Comparison of ENCODE assay signal across 10 mouse cellular contexts in the genomic region with DNA sequence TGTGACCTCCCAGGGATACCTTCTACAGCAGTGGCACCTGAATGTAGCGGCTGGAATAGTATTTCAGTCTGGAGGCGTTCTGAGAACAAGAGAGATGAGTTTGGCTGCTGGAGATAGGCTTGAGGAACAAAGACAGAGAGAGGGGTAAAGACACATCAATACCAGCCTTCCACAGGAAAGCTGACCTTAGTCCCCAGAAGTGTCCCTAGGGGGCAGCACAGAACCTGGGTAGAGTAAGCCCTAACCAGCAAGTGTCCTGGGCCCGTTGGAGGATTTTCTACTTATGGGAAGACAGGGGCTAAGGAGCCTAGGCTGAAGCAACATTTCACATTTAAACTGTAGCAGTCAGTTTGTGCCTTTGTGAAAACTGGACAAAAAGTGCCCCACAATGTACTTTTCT. TPM values are rescaled to one million over a fixed set of nuclear protein-coding genes. Genes with fewer than 3 reads are reported as not detected.
DNase-seq lines count a peak whose midpoint lies in the region; ATAC-seq and TF ChIP-seq lines count a peak whose summit lies in the region.
"Had no signal": no experiment of that assay in that cellular context is flagged by ENCODE, and none has a peak within 500 bp of the region (broad histone marks: within the 10 kb centered on the region; RNA-seq: fewer than 3 reads in every experiment).

No protein-coding gene starts in this region.

- no peak for ATAC-seq in hindbrain, postnatal 0 days
- ATAC-seq in hindbrain, embryonic 12.5 days (ENCODE audit: low FRiP score), result no peak
- no peak for ATAC-seq in erythroblast, adult 5-6 weeks (replicated peaks; ENCODE audit: low FRiP score, poor library complexity, severe bottlenecking)

- H3K27ac ChIP-seq in hindbrain, postnatal 0 days, result no peak overlapping the region
- H3K27ac ChIP-seq in hindbrain, embryonic 12.5 days, result no peak overlapping the region
- H3K27ac ChIP-seq in MEL (ENCODE audit: control insufficient read depth, low read depth, low read length), result no peak overlapping the region
- H3K27ac ChIP-seq: forebrain, embryonic 15.5 days had no signal

- no peak for TF ChIP-seq EP300 in MEL (IDR thresholded peaks at IDR 0.05; ENCODE audit: low read depth in 1 of 2, low read length in 2 of 2)

- no peak for TF ChIP-seq POLR2A in MEL (IDR thresholded peaks at IDR 0.05; ENCODE audit: control insufficient read depth in 1 of 2, insufficient read depth in 1 of 2, low read depth in 1 of 2, low read length in 2 of 2, poor library complexity in 1 of 2)

- no peak for DNase-seq in hindbrain, postnatal 0 days (ENCODE audit: low spot score)
- DNase-seq in 416B (ENCODE audit: low read depth) (peak; percentile 78), MEL (ENCODE audit: low read depth, low spot score) (peak; percentile 81)
- DNase-seq in lung, postnatal 10 days, result peak; percentile 27
- DNase-seq in layer of hippocampus, postnatal 14 days (ENCODE audit: low spot score in 2 of 2), result no peak
- DNase-seq in frontal cortex, postnatal 25 days (ENCODE audit: low spot score in 2 of 2), result no peak

- TF ChIP-seq RAD21 in MEL (IDR thresholded peaks at IDR 0.05; ENCODE audit: low read depth, low read length), result peak; percentile 74

- no peaks in the 10 kb centered on the region for H3K27me3 ChIP-seq in hindbrain, postnatal 0 days (ENCODE audit: insufficient read depth, low read length)
- 0 out of 2 replicates have a peak, but pooled peaks cover 3% of the 10 kb centered on the region for H3K27me3 ChIP-seq in hindbrain, embryonic 12.5 days
- no peaks in the 10 kb centered on the region for H3K27me3 ChIP-seq in MEL (ENCODE audit: control insufficient read depth in 1 of 2, insufficient read depth in 2 of 2, low read length in 2 of 2)
- H3K27me3 ChIP-seq: forebrain, embryonic 15.5 days had no signal

- H3K4me3 ChIP-seq in hindbrain, postnatal 0 days (ENCODE audit: low read length), result no peak overlapping the region
- no peak overlapping the region for H3K4me3 ChIP-seq in hindbrain, embryonic 12.5 days
- H3K4me3 ChIP-seq in MEL (ENCODE audit: control insufficient read depth in 1 of 2, insufficient read depth in 1 of 2, low read depth in 2 of 2, low read length in 2 of 2), result no peak overlapping the region
- H3K4me3 ChIP-seq: forebrain, embryonic 15.5 days had no signal

- peak; percentile 24; the same call in 1 of the 2 replicates for TF ChIP-seq CTCF in hindbrain, postnatal 0 days (IDR thresholded peaks at IDR 0.05; ENCODE audit: low read depth)
- TF ChIP-seq CTCF in MEL (IDR thresholded peaks at IDR 0.05 in 2 of 3, conservative IDR thresholded peaks at IDR 0.05 in 1 of 3; ENCODE audit: control insufficient read depth in 1 of 3, insufficient read depth in 1 of 3, low read depth in 2 of 3, low read length in 3 of 3, poor library complexity in 1 of 3, severe bottlenecking in 1 of 3), result peak; percentile 63 to 80 (median 76)

- 73% methylated on average over 3 of the region's 3 CpGs for WGBS in hindbrain, postnatal 0 days
- 73% methylated on average over 3 of the region's 3 CpGs for WGBS in hindbrain, embryonic 12.5 days

- H3K9ac ChIP-seq in hindbrain, postnatal 0 days (replicated peaks; ENCODE audit: low read length), result no peak overlapping the region
- H3K9ac ChIP-seq in hindbrain, embryonic 12.5 days, result no peak overlapping the region
- no peak overlapping the region for H3K9ac ChIP-seq in MEL (ENCODE audit: control insufficient read depth, low read depth, low read length, poor library complexity, severe bottlenecking)
- H3K9ac ChIP-seq: forebrain, embryonic 15.5 days had no signal

- no peaks in the 10 kb centered on the region for H3K79me2 ChIP-seq in MEL (ENCODE audit: control insufficient read depth, insufficient read depth, low read length, poor library complexity)

- no peaks in the 10 kb centered on the region for H3K9me3 ChIP-seq in hindbrain, postnatal 0 days (ENCODE audit: low read length)
- H3K9me3 ChIP-seq in hindbrain, embryonic 12.5 days (replicated peaks), result no peaks in the 10 kb centered on the region
- no peaks in the 10 kb centered on the region for H3K9me3 ChIP-seq in MEL (replicated peaks; ENCODE audit: insufficient read depth, low read length)
- H3K9me3 ChIP-seq: forebrain, embryonic 15.5 days had no signal

- H3K36me3 ChIP-seq in hindbrain, postnatal 0 days (ENCODE audit: insufficient read depth, low read length), result no peaks in the 10 kb centered on the region
- no peaks in the 10 kb centered on the region for H3K36me3 ChIP-seq in hindbrain, embryonic 12.5 days
- H3K36me3 ChIP-seq in MEL (ENCODE audit: control insufficient read depth in 1 of 2, insufficient read depth in 2 of 2, low read length in 2 of 2), result peaks cover 0 to 4% of the 10 kb centered on the region in 2 experiments; a peak in 1 of 4 replicates
- H3K36me3 ChIP-seq: forebrain, embryonic 15.5 days had no signal

- H3K4me1 ChIP-seq in hindbrain, postnatal 0 days (ENCODE audit: insufficient read depth, low read length), result no peaks in the 10 kb centered on the region
- no peaks in the 10 kb centered on the region for H3K4me1 ChIP-seq in hindbrain, embryonic 12.5 days
- 0 out of 4 replicates have a peak, but pooled peaks cover 0 to 8% of the 10 kb centered on the region in 2 experiments for H3K4me1 ChIP-seq in MEL (ENCODE audit: control insufficient read depth in 1 of 2, insufficient read depth in 2 of 2, low read length in 2 of 2)
- H3K4me1 ChIP-seq: forebrain, embryonic 15.5 days had no signal

- no peak overlapping the region for H3K4me2 ChIP-seq in hindbrain, postnatal 0 days (ENCODE audit: low read depth, low read length)
- H3K4me2 ChIP-seq in hindbrain, embryonic 12.5 days (replicated peaks), result no peak overlapping the region
- H3K4me2 ChIP-seq: forebrain, embryonic 15.5 days had no signal

TF ChIP-seq in MEL, 35 proteins besides CTCF, POLR2A, EP300 and RAD21:
- TF ChIP-seq CHD1 (IDR thresholded peaks at IDR 0.05; ENCODE audit: low read depth, low read length), result no peak
- no peak for TF ChIP-seq TAL1 (IDR thresholded peaks at IDR 0.05; ENCODE audit: low read length)
- peak; percentile 71 for TF ChIP-seq ZC3H11A (IDR thresholded peaks at IDR 0.05; ENCODE audit: low read depth, low read length)
- peak; percentile 77 for TF ChIP-seq SMC3 (IDR thresholded peaks at IDR 0.05; ENCODE audit: low read depth, low read length)
TF ChIP-seq in MEL: peak in this region for 2.

RNA-seq across cellular contexts. Expression of gene Klrg2, which starts 12.5 kb away (rescaled TPM):
- 0.29 and 0.73 TPM in 2 replicates for total RNA-seq in hindbrain, postnatal 0 days (2014; rRNA removed)
- 0.48 TPM in 2 replicates for polyA plus RNA-seq in hindbrain, postnatal 0 days (2015; fragmentation: Nextera tagmentation; extraction: Ambion mirVana)
- 0.18 and 0.28 TPM in 2 replicates for polyA plus RNA-seq in hindbrain, embryonic 12.5 days (2016; fragmentation: Nextera tagmentation; extraction: Ambion mirVana)
- total RNA-seq in MEL (2012; rRNA removed), result 1.0 and 1.2 TPM in 2 replicates
- polyA plus RNA-seq in MEL (2012; ENCODE audit: insufficient read depth in 1 of 2, insufficient read length in 2 of 2, low read depth in 1 of 2, low replicate concordance in 2 of 2, missing spikeins in 1 of 2), result 1 to 10 TPM in 1 of 2 experiments, not detected in 1; 6.2 TPM
- total RNA-seq in erythroblast, adult 5-6 weeks (2015; ENCODE audit: low replicate concordance), result not detected in 2 replicates
- not detected in 2 replicates for total RNA-seq in erythroblast, adult 5-6 weeks (2017; ENCODE audit: low replicate concordance)
- 1 to 10 TPM; 1.1 to 1.2 TPM for total RNA-seq in layer of hippocampus, postnatal 14 days (2021)

RNA-seq across cellular contexts. Expression of gene Clec2l, which starts 13.3 kb away (rescaled TPM):
- total RNA-seq in hindbrain, postnatal 0 days (2014; rRNA removed), result 114 and 143 TPM in 2 replicates
- 50.9 and 53.0 TPM in 2 replicates for polyA plus RNA-seq in hindbrain, postnatal 0 days (2015; fragmentation: Nextera tagmentation; extraction: Ambion mirVana)
- polyA plus RNA-seq in hindbrain, embryonic 12.5 days (2016; fragmentation: Nextera tagmentation; extraction: Ambion mirVana), result 4.1 and 4.8 TPM in 2 replicates
- 5.3 and 6.0 TPM in 2 replicates for total RNA-seq in MEL (2012; rRNA removed)
- 10 to 100 TPM in 1 of 2 experiments, not detected in 1; 10.4 TPM for polyA plus RNA-seq in MEL (2012; ENCODE audit: insufficient read depth in 1 of 2, insufficient read length in 2 of 2, low read depth in 1 of 2, low replicate concordance in 2 of 2, missing spikeins in 1 of 2)
- not detected in 2 replicates for total RNA-seq in erythroblast, adult 5-6 weeks (2015; ENCODE audit: low replicate concordance)
- total RNA-seq in erythroblast, adult 5-6 weeks (2017; ENCODE audit: low replicate concordance), result 0.84 TPM in 1 of 2 replicates, not detected in the other
- 100 to 1,000 TPM; 112 to 115 TPM for total RNA-seq in layer of hippocampus, postnatal 14 days (2021)
- total RNA-seq: neutrophil, adult 5-6 weeks had no signal

Comparison
In these comparisons a context has a peak if more than half of its experiments do, and no peak if none do; other contexts are left out.
1. DNase-seq: peak in 416B (single experiment), MEL (single experiment) and lung, postnatal 10 days (single experiment); none in hindbrain, postnatal 0 days (single experiment), layer of hippocampus, postnatal 14 days (0 of 2) and frontal cortex, postnatal 25 days (0 of 2).
2. RNA of gene Clec2l, which starts 13.3 kb away (total RNA-seq): 114 to 143 TPM in hindbrain, postnatal 0 days and 112 to 115 TPM in layer of hippocampus, postnatal 14 days; 5.3 to 6.0 TPM in MEL and 0.84 TPM in erythroblast, adult 5-6 weeks; every median in the first group is over 10 times any median in the second.